Mouse (Mus musculus): ENCODE results near the gene Grrp1.

- TF ChIP-seq CTCF (IDR thresholded peaks at IDR 0.05; ENCODE audit: control insufficient read depth, insufficient read depth, insufficient replicate concordance, low read depth, low read length) (no peak), POLR2A (IDR thresholded peaks at IDR 0.05; ENCODE audit: control insufficient read depth, low read depth, low read length) (no peak)
Observed at GRCm38 (mm10) chr4:134253722-134254324, at the start of gene Grrp1.
